Mouse (Mus musculus) liver, embryonic 11.5 days (tissue): ENCODE data around the gene Rcsd1. TPM values are rescaled to one million over a fixed set of nuclear protein-coding genes. Genes with fewer than 3 reads are reported as not detected.
A peak's percentile ranks its signal among the peaks of the same experiment; 100 is the strongest.

ENCODE experiments used
- ATAC-seq: fragments of 200-750 bp; cut with Nextera tagmentation; replicated peaks from 2 replicates; pipeline ENCODE4 v1.8.0; 2017; ENCODE audit warnings: moderate number of reproducible peaks, mild to moderate bottlenecking, moderate TSS enrichment, moderate library complexity; ENCODE audit not compliant: low FRiP score
- DNase-seq: peaks from one replicate; pipeline ENCODE4 v3.0.0-alpha.2; 2017; ENCODE audit warnings: low spot score
- H3K27ac ChIP-seq: fragments of 300-500 bp; sonication (generic); 2 replicates; pipeline ENCODE4 v1.5.1; 2014; ENCODE audit warnings: mild to moderate bottlenecking, low read depth, low read length, control low read depth
- H3K27me3 ChIP-seq: fragments of 300-500 bp; sonication (generic); replicated peaks from 2 replicates; pipeline ENCODE4 v1.6.1; 2014; ENCODE audit warnings: low read length, mixed read lengths; ENCODE audit not compliant: control insufficient read depth, insufficient read depth
- H3K36me3 ChIP-seq: fragments of 300-500 bp; sonication (generic); 2 replicates; pipeline ENCODE4 v1.6.1; 2014; ENCODE audit warnings: mild to moderate bottlenecking, low read length, moderate library complexity, mixed read lengths; ENCODE audit not compliant: control insufficient read depth, insufficient read depth
- H3K4me1 ChIP-seq: fragments of 300-500 bp; sonication (generic); replicated peaks from 2 replicates; pipeline ENCODE4 v1.6.1; 2014; ENCODE audit warnings: low read length, mixed read lengths; ENCODE audit not compliant: control insufficient read depth, insufficient read depth
- H3K4me2 ChIP-seq: fragments of 300-500 bp; sonication (generic); 2 replicates; pipeline ENCODE4 v1.6.1; 2014; ENCODE audit warnings: mild to moderate bottlenecking, control low read depth, moderate library complexity
- H3K4me3 ChIP-seq: fragments of 300-500 bp; sonication (generic); 2 replicates; pipeline ENCODE4 v1.5.1; 2014; ENCODE audit warnings: low read depth, low read length, control low read depth
- H3K9ac ChIP-seq: fragments of 300-500 bp; sonication (generic); 2 replicates; pipeline ENCODE4 v1.6.1; 2014; ENCODE audit warnings: low read depth, low read length, control low read depth
- H3K9me3 ChIP-seq: fragments of 300-500 bp; sonication (generic); 2 replicates; pipeline ENCODE4 v1.6.1; 2016; ENCODE audit warnings: low read length, inconsistent platforms, mixed read lengths; ENCODE audit not compliant: control insufficient read depth
- WGBS: fragments of 180-500 bp; shearing (Covaris S2); extraction: QIAGEN DNeasy Blood & Tissue Kit; methylation state at CpG from one replicate; pipeline ENCODE4 v1.1.7; 2014; 5-methylcytosine and 5-hydroxymethylcytosine counted together
- polyA plus RNA-seq: library from polyadenylated mRNA; unstranded; fragments of >200 nt; fragmentation: Nextera tagmentation; extraction: Ambion mirVana; gene quantifications from 2 replicates; pipeline ENCODE4 v1.2.1, GENCODE M21; 2014

Rcsd1 gene
- polyA plus RNA-seq, 1 experiment from 2014 or later: 17.8 TPM

DNA sequence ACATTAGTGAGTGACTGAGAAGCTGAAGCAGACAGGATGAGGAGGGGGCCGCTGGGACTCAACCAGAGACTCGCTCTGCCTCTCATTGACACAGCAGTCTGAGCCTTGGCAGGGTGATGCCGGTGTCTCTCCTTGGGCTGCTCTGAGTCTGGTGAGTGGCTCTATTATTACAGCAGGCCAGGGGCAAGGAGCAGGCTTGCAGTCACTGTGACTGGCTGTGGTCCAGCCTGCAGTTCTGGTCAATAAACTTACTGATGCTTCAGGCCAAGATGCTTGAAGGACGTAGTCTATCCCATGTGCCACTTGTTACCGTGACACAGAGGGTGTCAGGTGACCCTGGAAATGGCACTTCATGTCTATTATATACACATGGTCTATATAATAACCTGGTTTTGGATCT, 43.8 kb downstream of the Rcsd1 start:
- no peaks in the 10 kb centered on the region for H3K9me3 ChIP-seq
- no peaks in the 10 kb centered on the region for H3K36me3 ChIP-seq
- 84% methylated on average over 5 of the region's 5 CpGs for WGBS
- no peak overlapping the region for H3K27ac ChIP-seq
- DNase-seq (no peak), ATAC-seq (no peak)
- no peak overlapping the region for H3K4me2 ChIP-seq
- H3K9ac ChIP-seq: no peak overlapping the region
- no peak overlapping the region for H3K4me3 ChIP-seq
- H3K27me3 ChIP-seq: no peaks in the 10 kb centered on the region
- no peaks in the 10 kb centered on the region; the same call in 1 of the 2 replicates for H3K4me1 ChIP-seq

DNA sequence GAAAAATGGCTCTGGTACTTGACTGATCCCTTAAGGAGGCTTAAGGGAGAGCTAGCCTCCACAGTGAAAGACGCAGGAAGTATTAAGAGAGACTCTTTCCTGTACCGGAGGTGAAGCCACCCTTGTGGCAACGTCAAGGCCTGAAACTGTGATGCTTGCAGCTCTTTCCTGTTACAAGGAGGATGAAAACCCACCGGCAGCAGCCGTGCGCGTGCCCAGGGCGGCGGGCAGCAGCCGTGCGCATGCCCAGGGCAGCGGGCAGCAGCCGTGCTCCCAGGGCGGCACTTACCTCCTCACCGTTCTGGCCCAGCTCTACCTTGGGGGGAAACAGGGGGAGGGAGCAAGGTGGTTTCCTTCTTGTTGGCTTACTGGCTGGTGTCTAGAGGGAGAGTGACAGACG, 46.3 kb downstream of the Rcsd1 start:
- H3K4me1 ChIP-seq: no peaks in the 10 kb centered on the region; the same call in 1 of the 2 replicates
- H3K27me3 ChIP-seq: no peaks in the 10 kb centered on the region
- DNase-seq: no peak
- H3K27ac ChIP-seq: no peak overlapping the region
- no peaks in the 10 kb centered on the region for H3K36me3 ChIP-seq
- no peak overlapping the region for H3K4me3 ChIP-seq
- WGBS: 78% methylated on average over 16 of the region's 16 CpGs
- H3K9ac ChIP-seq: no peak overlapping the region
- no peaks in the 10 kb centered on the region for H3K9me3 ChIP-seq
- H3K4me2 ChIP-seq: no peak overlapping the region
- ATAC-seq: no peak

DNA sequence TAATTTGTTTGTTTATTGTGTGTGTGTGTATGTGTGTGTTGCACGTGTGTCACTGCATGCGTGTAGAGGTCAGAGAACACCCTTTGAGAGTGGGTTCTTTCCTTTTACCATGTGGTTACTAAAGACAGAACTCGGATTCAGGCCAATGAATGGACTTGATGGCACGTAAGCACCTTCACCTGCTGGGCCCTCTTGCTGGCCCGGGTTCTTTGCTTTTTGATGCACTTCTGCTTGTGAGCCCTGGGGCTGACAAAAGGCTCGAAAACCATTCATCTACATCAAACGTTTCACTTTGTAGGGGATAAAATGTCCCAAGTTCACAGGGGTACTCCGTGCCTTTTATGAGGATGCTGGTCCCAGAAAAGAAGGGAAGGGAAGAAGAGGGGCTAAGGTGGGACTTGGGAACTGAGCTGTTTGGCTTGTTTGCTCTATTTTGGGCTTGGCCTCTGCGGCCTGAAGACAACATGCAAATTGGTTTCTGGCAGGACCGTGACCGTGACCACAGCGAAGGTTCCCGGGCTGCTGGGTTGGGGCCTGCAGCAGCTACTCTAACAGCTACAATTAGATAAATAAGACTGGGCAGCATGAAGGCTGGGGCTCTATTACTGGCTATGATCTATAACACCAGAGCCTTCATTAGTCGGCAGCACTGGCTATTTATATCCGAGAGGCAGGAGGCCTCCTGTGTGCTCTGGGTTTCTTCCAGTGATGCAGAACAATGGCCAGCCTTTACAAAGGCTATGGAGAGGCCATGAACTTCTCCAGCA, 46.9 kb downstream of the Rcsd1 start:
- Histone ChIP-seq H3K27ac (no peak overlapping the region), H3K9ac (no peak overlapping the region), H3K4me2 (no peak overlapping the region), H3K36me3 (no peaks in the 10 kb centered on the region; the same call in 1 of the 2 replicates), H3K4me3 (no peak overlapping the region), H3K9me3 (no peaks in the 10 kb centered on the region), H3K4me1 (no peaks in the 10 kb centered on the region), H3K27me3 (no peaks in the 10 kb centered on the region)
- no peak for DNase-seq
- WGBS: 70% methylated on average over 15 of the region's 15 CpGs
- ATAC-seq: no peak

DNA sequence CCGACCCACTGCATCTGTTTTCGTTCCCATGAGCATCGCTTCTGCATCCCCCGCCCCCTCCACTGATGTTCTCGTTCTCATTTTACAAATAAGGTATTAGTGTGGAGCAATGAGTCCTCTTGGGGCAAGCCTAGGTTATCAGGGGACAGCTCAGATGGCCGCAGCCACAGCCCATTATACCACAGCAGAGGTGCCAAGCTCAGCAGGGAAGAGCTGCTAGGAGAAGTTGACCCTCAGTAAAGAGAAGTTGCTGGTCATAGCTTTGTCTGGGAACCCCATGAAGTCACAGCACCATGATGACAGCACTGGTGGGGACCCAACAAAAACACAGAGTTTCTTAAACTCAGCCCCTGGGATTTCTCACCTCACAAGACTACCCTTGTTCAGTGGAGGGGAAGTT, 47.8 kb downstream of the Rcsd1 start:
- no peaks in the 10 kb centered on the region for H3K4me1 ChIP-seq
- no peak overlapping the region for H3K4me2 ChIP-seq
- H3K27ac ChIP-seq: no peak overlapping the region
- H3K36me3 ChIP-seq: no peaks in the 10 kb centered on the region; the same call in 1 of the 2 replicates
- no peak overlapping the region for H3K9ac ChIP-seq
- ATAC-seq (no peak), DNase-seq (no peak)
- WGBS: 83% methylated on average over 6 of the region's 6 CpGs
- no peaks in the 10 kb centered on the region for H3K27me3 ChIP-seq
- H3K9me3 ChIP-seq: no peaks in the 10 kb centered on the region
- no peak overlapping the region for H3K4me3 ChIP-seq

DNA sequence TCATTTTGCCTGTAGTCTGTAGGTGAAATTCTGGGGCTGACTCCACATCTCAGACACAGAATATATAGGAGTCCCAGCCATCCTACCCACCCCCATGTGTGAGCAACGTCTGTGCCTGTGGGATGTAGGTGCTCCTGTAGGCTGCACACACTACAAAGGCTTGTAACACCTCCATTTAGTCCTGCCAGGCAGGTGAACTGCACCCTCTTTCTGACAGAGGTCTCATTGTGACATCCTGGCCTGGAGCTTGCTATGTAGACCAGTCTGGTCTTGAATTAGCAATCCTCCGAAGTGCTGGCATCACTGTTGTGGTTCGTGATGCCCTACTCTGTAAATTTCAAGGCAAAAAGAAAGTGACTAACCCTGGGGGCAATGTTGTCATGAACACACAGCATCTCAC, 48.4 kb downstream of the Rcsd1 start:
- Histone ChIP-seq H3K9me3 (no peaks in the 10 kb centered on the region), H3K4me1 (no peaks in the 10 kb centered on the region)
- 54% methylated on average over 3 of the region's 3 CpGs for WGBS

DNA sequence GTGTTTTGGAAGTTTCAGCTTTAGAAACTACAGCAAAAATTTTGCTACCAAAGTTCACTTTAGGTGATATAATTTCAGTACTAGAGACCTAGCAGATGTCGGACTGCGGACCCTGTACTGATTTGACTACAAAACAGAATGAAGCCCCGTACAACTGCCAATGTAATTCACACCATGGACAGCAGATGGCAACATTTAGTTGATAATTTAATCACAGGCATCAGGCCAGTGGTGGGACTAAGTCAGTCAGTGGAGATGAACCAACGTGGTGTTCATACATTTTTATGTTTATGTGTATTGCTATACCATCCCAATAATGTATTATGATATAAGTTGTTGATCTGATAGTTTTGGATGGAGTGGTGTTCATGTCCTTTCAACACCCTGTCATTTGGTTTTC, 48.8 kb downstream of the Rcsd1 start:
- 38% methylated on average over 4 of the region's 4 CpGs for WGBS
- Histone ChIP-seq H3K9ac (no peak overlapping the region), H3K4me2 (no peak overlapping the region), H3K4me1 (no peaks in the 10 kb centered on the region), H3K9me3 (no peaks in the 10 kb centered on the region), H3K27ac (no peak overlapping the region), H3K36me3 (no peaks in the 10 kb centered on the region; the same call in 1 of the 2 replicates), H3K4me3 (no peak overlapping the region), H3K27me3 (no peaks in the 10 kb centered on the region)
- ATAC-seq (no peak; the same call in 1 of the 2 replicates), DNase-seq (no peak)

More for the DNA sequence above, 48.4 kb downstream of the Rcsd1 start:
- Histone ChIP-seq H3K4me2 (no peak overlapping the region), H3K36me3 (no peaks in the 10 kb centered on the region; the same call in 1 of the 2 replicates), H3K27ac (no peak overlapping the region), H3K9ac (no peak overlapping the region), H3K4me3 (no peak overlapping the region), H3K27me3 (no peaks in the 10 kb centered on the region)
- DNase-seq (no peak), ATAC-seq (no peak)

DNA sequence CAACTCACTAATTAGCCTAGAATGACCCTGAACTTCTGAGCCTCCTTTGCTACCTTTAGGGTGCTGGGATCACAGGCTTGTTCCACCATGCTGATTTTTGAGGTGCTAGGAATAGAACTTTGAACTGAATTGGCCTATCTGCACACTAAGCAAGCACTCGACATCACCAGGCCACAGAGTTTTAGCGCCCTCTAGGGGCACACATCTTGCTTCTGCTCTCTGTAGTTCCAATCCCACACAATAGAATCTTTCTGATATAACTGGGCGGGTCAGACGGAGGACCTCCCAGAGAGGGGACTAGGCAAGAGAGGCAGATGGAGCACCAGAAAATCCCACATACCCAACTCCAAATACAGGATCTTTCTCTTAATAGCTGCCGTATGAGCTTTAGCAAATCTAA, 51.0 kb downstream of the Rcsd1 start:
- peak; percentile 53 for DNase-seq
- H3K36me3 ChIP-seq: peaks cover 2% of the 10 kb centered on the region
- no peak overlapping the region for H3K4me3 ChIP-seq
- H3K27ac ChIP-seq: no peak overlapping the region
- no peak overlapping the region for H3K9ac ChIP-seq
- H3K4me1 ChIP-seq: no peaks in the 10 kb centered on the region
- no peak overlapping the region for H3K4me2 ChIP-seq
- H3K27me3 ChIP-seq: no peaks in the 10 kb centered on the region
- peak; percentile 65; the same call in 1 of the 2 replicates for ATAC-seq
- WGBS: 43% methylated on average over 5 of the region's 5 CpGs
- no peaks in the 10 kb centered on the region for H3K9me3 ChIP-seq

DNA sequence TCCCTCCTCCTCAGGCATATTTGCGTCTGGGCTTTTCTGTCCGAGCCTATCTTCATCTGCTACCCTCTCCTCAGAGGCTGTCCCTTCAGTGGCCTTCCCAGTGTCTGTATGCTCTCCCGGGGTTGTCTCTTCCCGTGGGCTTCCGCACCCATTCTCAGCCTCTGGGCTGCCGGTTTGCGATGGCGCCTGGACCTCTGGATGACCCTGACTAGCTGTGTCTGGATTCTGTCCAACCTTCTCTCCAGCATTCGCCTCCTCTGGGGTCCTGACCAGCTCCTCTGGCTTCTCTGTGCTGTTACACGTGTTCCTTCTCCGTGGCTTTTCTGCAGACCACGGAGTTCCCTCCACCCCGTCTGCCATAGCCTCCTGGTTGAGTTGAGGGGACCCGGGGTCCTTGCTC, 54.1 kb downstream of the Rcsd1 start:
- Histone ChIP-seq H3K9ac (no peak overlapping the region), H3K4me1 (peaks cover 12% of the 10 kb centered on the region; the same call in 1 of the 2 replicates), H3K9me3 (no peaks in the 10 kb centered on the region), H3K27me3 (no peaks in the 10 kb centered on the region), H3K4me3 (no peak overlapping the region), H3K36me3 (peaks cover 2% of the 10 kb centered on the region), H3K4me2 (no peak overlapping the region), H3K27ac (no peak overlapping the region)
- 70% methylated on average over 14 of the region's 14 CpGs for WGBS
- ATAC-seq: no peak
- DNase-seq: no peak

DNA sequence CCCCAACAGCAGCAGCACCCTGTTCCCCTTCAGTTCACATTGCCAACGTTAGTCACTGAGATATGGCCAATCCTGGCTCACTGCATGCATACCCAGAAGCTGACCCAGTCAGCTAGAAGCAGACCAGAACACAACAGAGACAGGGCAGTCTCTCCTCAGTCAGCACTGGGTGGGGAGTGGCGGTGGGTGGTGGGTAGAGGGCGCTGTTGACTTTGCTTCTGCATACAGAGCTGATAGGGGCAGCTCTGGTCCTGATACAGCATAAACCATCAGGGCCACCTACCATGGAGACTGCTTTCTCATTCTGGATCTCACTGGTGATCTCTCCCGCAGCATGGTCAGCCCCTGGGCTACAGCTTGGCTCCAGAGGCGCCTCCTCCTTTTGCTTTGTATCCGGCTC, 54.5 kb downstream of the Rcsd1 start:
- WGBS: 67% methylated on average over 6 of the region's 6 CpGs
- H3K36me3 ChIP-seq: peaks cover 2% of the 10 kb centered on the region
- ATAC-seq: peak; percentile 66
- no peak for DNase-seq
- H3K9ac ChIP-seq: no peak overlapping the region
- H3K4me3 ChIP-seq: no peak overlapping the region
- H3K4me1 ChIP-seq: peaks cover 12% of the 10 kb centered on the region; the same call in 1 of the 2 replicates
- no peak overlapping the region for H3K4me2 ChIP-seq
- no peaks in the 10 kb centered on the region for H3K27me3 ChIP-seq
- H3K27ac ChIP-seq: no peak overlapping the region
- no peaks in the 10 kb centered on the region for H3K9me3 ChIP-seq
